In genomic region chr9:24770941-24771405, GRCm38 (mm10) we compare ENCODE assay signal across 16 mouse cellular contexts. TPM values are rescaled to one million over a fixed set of nuclear protein-coding genes. Genes with fewer than 3 reads are reported as not detected.
DNase-seq lines count a peak whose midpoint lies in the region; ATAC-seq and TF ChIP-seq lines count a peak whose summit lies in the region.
"Had no signal": no experiment of that assay in that cellular context is flagged by ENCODE, and none has a peak within 500 bp of the region (broad histone marks: within the 10 kb centered on the region; RNA-seq: fewer than 3 reads in every experiment).

No protein-coding gene starts in this region.

- peaks cover 38% of the 10 kb centered on the region for H3K36me3 ChIP-seq in heart, embryonic 10.5 days
- H3K36me3 ChIP-seq in liver, adult 2 months (ENCODE audit: control insufficient read depth, insufficient read depth, low read length): no peaks in the 10 kb centered on the region
- no peaks in the 10 kb centered on the region for H3K36me3 ChIP-seq in limb, embryonic 13.5 days
- H3K36me3 ChIP-seq in midbrain, embryonic 10.5 days: no peaks in the 10 kb centered on the region
- H3K36me3 ChIP-seq: hindbrain, embryonic 15.5 days had no signal

- H3K4me3 ChIP-seq in heart, embryonic 10.5 days: peak overlapping the region; percentile 74
- peak overlapping the region; percentile 31 for H3K4me3 ChIP-seq in liver, adult 2 months (ENCODE audit: insufficient read depth, low read depth, low read length)
- peak overlapping the region; percentile 29; the same call in 1 of the 2 replicates for H3K4me3 ChIP-seq in limb, embryonic 13.5 days
- no peak overlapping the region for H3K4me3 ChIP-seq in midbrain, embryonic 10.5 days
- H3K4me3 ChIP-seq: erythroblast, embryonic 14.5 days; left cerebral cortex, adult 2 months had no signal

- peaks cover 30% of the 10 kb centered on the region for H3K4me1 ChIP-seq in heart, embryonic 10.5 days
- H3K4me1 ChIP-seq in liver, adult 2 months (ENCODE audit: control insufficient read depth, insufficient read depth, low read length): peaks cover 3% of the 10 kb centered on the region; the same call in 1 of the 2 replicates
- peaks cover 21% of the 10 kb centered on the region for H3K4me1 ChIP-seq in limb, embryonic 13.5 days
- peaks cover 25% of the 10 kb centered on the region for H3K4me1 ChIP-seq in midbrain, embryonic 10.5 days

- no peak for DNase-seq in heart, embryonic 10.5 days (ENCODE audit: low spot score)
- no peak for DNase-seq in heart, adult 8-10 months (ENCODE audit: low spot score)
- no peak for DNase-seq in liver, adult 2 months (ENCODE audit: extremely low read depth, low read depth, low spot score)
- no peak for DNase-seq in liver
- peak; percentile 42 for DNase-seq in brain, embryonic 14.5 days (ENCODE audit: low read depth)
- no peak for DNase-seq in cerebellum, adult 9-10 months
- DNase-seq in midbrain, embryonic 10.5 days (ENCODE audit: low spot score): no peak
- DNase-seq: kidney, postnatal 25 days; right cerebral cortex, postnatal 25 days; thymus, postnatal 4 days had no signal

- 2% methylated on average over 8 of the region's 8 CpGs for WGBS in heart, embryonic 10.5 days
- WGBS in liver, adult 2 months: 11% methylated on average over 8 of the region's 8 CpGs
- WGBS in limb, embryonic 13.5 days: 3% methylated on average over 8 of the region's 8 CpGs
- 6% methylated on average over 8 of the region's 8 CpGs for WGBS in midbrain, embryonic 10.5 days

- 0 out of 2 replicates have a peak, but pooled peaks cover 11% of the 10 kb centered on the region for H3K27me3 ChIP-seq in heart, embryonic 10.5 days (ENCODE audit: insufficient read depth, poor library complexity, severe bottlenecking)
- H3K27me3 ChIP-seq in liver, adult 2 months (ENCODE audit: control insufficient read depth, insufficient read depth, low read length): peaks cover 19% of the 10 kb centered on the region
- peaks cover 89% of the 10 kb centered on the region for H3K27me3 ChIP-seq in limb, embryonic 13.5 days
- H3K27me3 ChIP-seq in midbrain, embryonic 10.5 days (ENCODE audit: low read depth, poor library complexity, severe bottlenecking): peaks cover 100% of the 10 kb centered on the region

- H3K4me2 ChIP-seq in limb, embryonic 13.5 days (replicated peaks): no peak overlapping the region

- ATAC-seq in limb, embryonic 13.5 days (ENCODE audit: low FRiP score, low read depth): no peak
- ATAC-seq: midbrain, embryonic 16.5 days; Patski had no signal

- TF ChIP-seq POLR2A in liver, adult 2 months (IDR thresholded peaks at IDR 0.05; ENCODE audit: extremely low read depth, insufficient read depth, low read length): no peak
- TF ChIP-seq POLR2A in brain, embryonic 14.5 days (IDR thresholded peaks at IDR 0.05; ENCODE audit: borderline replicate concordance, extremely low read depth, insufficient read depth, insufficient read length, poor library complexity, severe bottlenecking): no peak

- no peaks in the 10 kb centered on the region for H3K79me2 ChIP-seq in liver, adult 2 months (ENCODE audit: control insufficient read depth, insufficient read depth, low read length)

- TF ChIP-seq CTCF in liver, adult 2 months (IDR thresholded peaks at IDR 0.05; ENCODE audit: low read depth, low read length): no peak
- no peak for TF ChIP-seq CTCF in brain, embryonic 14.5 days (IDR thresholded peaks at IDR 0.05; ENCODE audit: borderline replicate concordance, extremely low read depth, insufficient read depth, insufficient read length)

- peak overlapping the region; percentile 94 for H3K27ac ChIP-seq in heart, embryonic 10.5 days
- H3K27ac ChIP-seq in liver, adult 2 months (replicated peaks; ENCODE audit: insufficient read depth, low read depth, low read length): no peak overlapping the region
- no peak overlapping the region for H3K27ac ChIP-seq in limb, embryonic 13.5 days
- H3K27ac ChIP-seq in midbrain, embryonic 10.5 days (replicated peaks): no peak overlapping the region
- H3K27ac ChIP-seq: hindbrain, embryonic 15.5 days; left cerebral cortex, adult 2 months had no signal

- H3K9ac ChIP-seq in liver, adult 2 months (ENCODE audit: low read depth, low read length): no peak overlapping the region; the same call in 1 of the 2 replicates
- H3K9ac ChIP-seq in limb, embryonic 13.5 days: no peak overlapping the region
- H3K9ac ChIP-seq: hindbrain, embryonic 15.5 days had no signal

- H3K9me3 ChIP-seq in heart, embryonic 10.5 days: no peaks in the 10 kb centered on the region
- H3K9me3 ChIP-seq in limb, embryonic 13.5 days: no peaks in the 10 kb centered on the region
- no peaks in the 10 kb centered on the region for H3K9me3 ChIP-seq in midbrain, embryonic 10.5 days (replicated peaks)
- H3K9me3 ChIP-seq: hindbrain, embryonic 15.5 days had no signal

RNA-seq across cellular contexts. Expression of gene Tbx20, which starts 3.1 kb away (rescaled TPM):
- polyA plus RNA-seq in heart, embryonic 10.5 days (2016; fragmentation: Nextera tagmentation; extraction: Ambion mirVana): 46.8 and 69.7 TPM in 2 replicates
- 10 to 100 TPM; 80.1 to 90.6 (median 87.4) TPM for total RNA-seq in heart, adult 8-10 months (2022)
- 2.2 and 3.0 TPM in 2 replicates for total RNA-seq in liver, adult 2 months (2014; rRNA removed)
- polyA plus RNA-seq in liver, adult 2 months (2012; rRNA removed): 0.52 and 0.67 TPM in 2 replicates
- 0.25 and 1.4 TPM in 2 replicates for polyA plus RNA-seq in brain, embryonic 14.5 days (2012; rRNA removed)
- polyA plus RNA-seq in limb, embryonic 13.5 days (2015; fragmentation: Nextera tagmentation; extraction: Ambion mirVana): not detected in 2 replicates
- 0.06 and 0.39 TPM in 2 replicates for polyA plus RNA-seq in midbrain, embryonic 10.5 days (2016; fragmentation: Nextera tagmentation; extraction: Ambion mirVana)
- total RNA-seq: left cerebral cortex, adult 2 months had no signal
- polyA plus RNA-seq: erythroblast, embryonic 14.5 days had no signal

Comparison
In these comparisons a context has a peak if more than half of its experiments do, and no peak if none do; other contexts are left out.
1. RNA of gene Tbx20, which starts 3.1 kb away (polyA plus RNA-seq): 46.8 to 69.7 TPM in heart, embryonic 10.5 days; 0.25 to 1.4 TPM in brain, embryonic 14.5 days, 0.52 to 0.67 TPM in liver, adult 2 months, 0.06 to 0.39 TPM in midbrain, embryonic 10.5 days and not detected in limb, embryonic 13.5 days; every median in the first group is over 10 times any median in the second.